Mouse (Mus musculus) testis, adult 2 months (tissue): ENCODE results near the gene Serpinb6a.

ENCODE experiments used
- CTCF ChIP-seq: fragments of 200-500 bp; IDR thresholded peaks from 2 replicates; pipeline ENCODE4 v1.5.1; 2012; ENCODE audit warnings: low read depth, mild to moderate bottlenecking, inconsistent platforms, low read length, moderate library complexity; ENCODE audit not compliant: control insufficient read depth, insufficient read depth, insufficient replicate concordance
- POLR2A ChIP-seq: fragments of 200-500 bp; IDR thresholded peaks from 2 replicates; pipeline ENCODE4 v1.6.1; 2012; ENCODE audit warnings: low read depth, mild to moderate bottlenecking, inconsistent platforms, low read length, moderate library complexity; ENCODE audit not compliant: control insufficient read depth

GRCm38 (mm10) chr13:34040091-34040490, 37.5 kb upstream of the Serpinb6a start:
- TF ChIP-seq POLR2A (no peak), CTCF (no peak)
